Mouse (Mus musculus): ENCODE measurements around the gene Alox8. TPM values are rescaled to one million over a fixed set of nuclear protein-coding genes. Genes with fewer than 3 reads are reported as not detected.

Alox8 gene
- 0.09 TPM in 1 of 2 replicates, not detected in the other for polyA plus RNA-seq (2016; fragmentation: Nextera tagmentation; extraction: Ambion mirVana)

DNA sequence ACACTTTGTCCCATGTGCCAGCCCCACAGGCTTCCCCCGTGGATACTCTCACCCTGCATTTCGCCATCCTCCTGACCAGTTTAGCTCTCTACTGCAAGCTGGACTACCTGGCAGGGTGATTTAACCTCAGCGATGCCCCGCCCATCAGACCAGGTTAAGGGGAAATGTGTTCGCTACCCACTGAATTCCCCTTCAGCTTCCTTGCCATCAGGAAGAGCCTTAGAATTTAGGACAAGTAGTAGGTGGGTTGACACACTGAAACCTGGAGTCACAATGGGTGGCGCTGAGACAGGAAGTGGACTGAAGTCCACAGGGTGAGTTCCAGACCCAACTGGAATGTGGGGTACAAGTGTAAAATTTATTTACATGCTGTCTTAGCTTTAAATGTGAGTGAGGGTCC, at the start of gene Alox8:
Alox8 (minus strand) TSS at position 101 of the 400 bp plus-strand sequence.
- no peak within 1 kb of the TSS for H3K4me3 ChIP-seq

DNA sequence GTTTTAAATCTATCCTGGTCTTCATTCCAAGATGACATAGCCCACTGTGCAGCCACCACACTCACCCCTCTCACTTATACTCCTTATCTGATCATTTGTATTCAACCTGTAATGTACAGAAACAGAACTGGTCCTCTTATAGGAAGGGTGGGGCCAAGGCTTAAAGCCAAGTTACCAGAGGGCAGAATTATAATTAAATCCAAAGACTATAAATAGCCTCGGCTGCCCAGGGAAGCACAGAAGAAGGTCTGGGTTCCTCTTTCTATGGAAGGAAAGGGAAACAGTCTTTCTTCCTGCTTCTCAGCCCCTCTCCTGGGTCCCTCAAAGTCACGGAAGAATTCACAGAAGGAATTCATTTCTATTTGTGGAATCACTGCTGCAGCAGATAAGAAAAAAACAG, 48.0 kb upstream of the Alox8 start:
- Histone ChIP-seq H3K4me1 (no peaks in the 10 kb centered on the region), H3K9me3 (no peaks in the 10 kb centered on the region), H3K4me3 (no peak overlapping the region), H3K9ac (no peak overlapping the region), H3K27ac (no peak overlapping the region), H3K4me2 (replicated peaks) (no peak overlapping the region), H3K36me3 (no peaks in the 10 kb centered on the region), H3K27me3 (replicated peaks) (no peaks in the 10 kb centered on the region)
- ATAC-seq (ENCODE audit: low FRiP score, low read depth) = no peak
- 58% methylated on average over 2 of the region's 2 CpGs for WGBS

More for the DNA sequence above, at the start of gene Alox8:
- Histone ChIP-seq H3K27ac (no peak within 1 kb of the TSS), H3K36me3 (no peaks in the 10 kb centered on the region), H3K4me1 (no peaks in the 10 kb centered on the region), H3K9me3 (no peaks in the 10 kb centered on the region), H3K4me2 (replicated peaks) (peak within 1 kb of the TSS; percentile 47), H3K9ac (no peak within 1 kb of the TSS; the same call in 1 of the 2 replicates), H3K27me3 (replicated peaks) (peaks cover 30% of the 10 kb centered on the region)
- WGBS = 36% methylated on average over 6 of the region's 6 CpGs
- ATAC-seq (ENCODE audit: low FRiP score, low read depth) = no peak

DNA sequence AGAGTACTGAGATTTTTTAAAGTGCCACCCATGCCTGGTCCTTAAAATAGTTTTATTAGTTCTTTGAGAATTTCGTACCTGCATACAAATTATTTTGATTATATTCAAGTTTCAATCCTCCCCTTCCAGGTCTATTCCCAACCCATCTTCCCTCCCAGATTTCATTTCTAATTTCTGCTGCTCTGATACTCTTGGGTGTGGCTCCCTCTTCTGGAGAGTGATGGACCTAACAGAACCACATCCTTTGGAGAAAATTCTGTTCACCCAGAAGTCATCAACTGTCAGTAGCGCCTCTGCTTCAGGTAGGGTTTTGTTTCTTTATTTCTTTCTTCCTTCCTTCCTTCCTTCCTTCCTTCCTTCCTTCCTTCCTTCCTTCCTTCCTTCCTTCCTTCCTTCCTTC, 47.3 kb upstream of the Alox8 start:
- WGBS = 32% methylated on average over 2 of the region's 2 CpGs
- H3K4me1 ChIP-seq = no peaks in the 10 kb centered on the region

DNA sequence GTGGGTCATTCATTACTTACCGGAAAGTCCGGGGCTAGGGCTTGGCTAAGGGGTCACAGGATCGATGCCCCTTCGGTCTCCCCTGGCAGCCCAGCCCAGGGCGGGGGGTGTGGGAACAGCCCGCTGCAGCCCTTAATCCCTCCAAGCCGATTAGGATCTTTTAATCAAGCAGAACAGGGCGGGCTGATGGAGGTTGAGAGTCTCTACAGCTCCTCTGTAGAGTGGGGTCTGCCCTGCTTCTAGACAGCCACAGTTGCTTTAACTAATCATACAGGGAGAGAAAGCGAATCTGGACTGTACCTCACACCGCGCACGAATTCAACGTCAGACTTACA, 39.2 kb upstream of the Alox8 start, which contains the start of gene Gucy2e:
Gucy2e (minus strand) TSS at position 111 of the 335 bp plus-strand sequence.
- peaks cover 13% of the 10 kb centered on the region for H3K4me1 ChIP-seq
- 24% methylated on average over 13 of the region's 13 CpGs for WGBS
- H3K27ac ChIP-seq = no peak within 1 kb of the TSS
- H3K27me3 ChIP-seq (replicated peaks) = peaks cover 27% of the 10 kb centered on the region
- no peaks in the 10 kb centered on the region for H3K9me3 ChIP-seq
- peak within 1 kb of the TSS; percentile 68 for H3K4me2 ChIP-seq (replicated peaks)
- peak within 1 kb of the TSS; percentile 36 for H3K4me3 ChIP-seq
- H3K9ac ChIP-seq = peak within 1 kb of the TSS; percentile 49
- ATAC-seq (ENCODE audit: low FRiP score, low read depth) = no peak
- H3K36me3 ChIP-seq = no peaks in the 10 kb centered on the region

More for the DNA sequence above, 47.3 kb upstream of the Alox8 start:
- no peaks in the 10 kb centered on the region for H3K27me3 ChIP-seq (replicated peaks)
- no peaks in the 10 kb centered on the region for H3K9me3 ChIP-seq
- H3K4me3 ChIP-seq = no peak overlapping the region
- no peak overlapping the region for H3K4me2 ChIP-seq (replicated peaks)
- no peak overlapping the region for H3K9ac ChIP-seq
- ATAC-seq (ENCODE audit: low FRiP score, low read depth) = no peak
- H3K36me3 ChIP-seq = no peaks in the 10 kb centered on the region
- no peak overlapping the region for H3K27ac ChIP-seq

GRCm38 (mm10) chr11:69236061-69236925, 38.6 kb upstream of the Alox8 start:
- WGBS = 3% methylated on average over 51 of the region's 51 CpGs

GRCm38 (mm10) chr11:69235285-69236060, 37.8 kb upstream of the Alox8 start:
- peak overlapping the region; percentile 36 for H3K4me3 ChIP-seq
- ATAC-seq (ENCODE audit: low FRiP score, low read depth) = peak; percentile 94
- peaks cover 13% of the 10 kb centered on the region for H3K4me1 ChIP-seq
- peaks cover 27% of the 10 kb centered on the region for H3K27me3 ChIP-seq (replicated peaks)
- no peaks in the 10 kb centered on the region for H3K9me3 ChIP-seq
- no peaks in the 10 kb centered on the region for H3K36me3 ChIP-seq
- H3K27ac ChIP-seq = 0 out of 2 replicates have a peak overlapping the region, but pooled peaks have one; percentile 28
- H3K9ac ChIP-seq = peak overlapping the region; percentile 49
- peak overlapping the region; percentile 68 for H3K4me2 ChIP-seq (replicated peaks)
- WGBS = 2% methylated on average over 33 of the region's 33 CpGs

More at GRCm38 (mm10) chr11:69236061-69236925, 38.6 kb upstream of the Alox8 start:
- Histone ChIP-seq H3K27ac (no peak overlapping the region), H3K36me3 (no peaks in the 10 kb centered on the region), H3K4me1 (peaks cover 13% of the 10 kb centered on the region), H3K27me3 (replicated peaks) (peaks cover 27% of the 10 kb centered on the region), H3K4me3 (peak overlapping the region; percentile 36), H3K9me3 (no peaks in the 10 kb centered on the region), H3K9ac (peak overlapping the region; percentile 49), H3K4me2 (replicated peaks) (peak overlapping the region; percentile 68)
- ATAC-seq (ENCODE audit: low FRiP score, low read depth) = no peak

GRCm38 (mm10) chr11:69233141-69233540, 35.5 kb upstream of the Alox8 start:
- ATAC-seq (ENCODE audit: low FRiP score, low read depth) = no peak
- peaks cover 13% of the 10 kb centered on the region for H3K4me1 ChIP-seq
- peaks cover 24% of the 10 kb centered on the region for H3K27me3 ChIP-seq (replicated peaks)
- H3K36me3 ChIP-seq = no peaks in the 10 kb centered on the region
- H3K9ac ChIP-seq = no peak overlapping the region
- 88% methylated on average over 2 of the region's 2 CpGs for WGBS
- no peak overlapping the region for H3K4me3 ChIP-seq
- H3K27ac ChIP-seq = no peak overlapping the region
- no peak overlapping the region for H3K4me2 ChIP-seq (replicated peaks)
- no peaks in the 10 kb centered on the region for H3K9me3 ChIP-seq

- no peak overlapping the region for H3K4me3 ChIP-seq
- peaks cover under 1% of the 10 kb centered on the region; the same call in 1 of the 2 replicates for H3K4me1 ChIP-seq
- no peaks in the 10 kb centered on the region; the same call in 1 of the 2 replicates for H3K27me3 ChIP-seq (replicated peaks)
- no peak overlapping the region for H3K9ac ChIP-seq
- 80% methylated on average over 4 of the region's 4 CpGs for WGBS
- no peak for ATAC-seq (ENCODE audit: low FRiP score, low read depth)
- H3K36me3 ChIP-seq = no peaks in the 10 kb centered on the region
- no peak overlapping the region for H3K4me2 ChIP-seq (replicated peaks)
- H3K9me3 ChIP-seq = no peaks in the 10 kb centered on the region
- H3K27ac ChIP-seq = no peak overlapping the region
Measured at GRCm38 (mm10) chr11:69230420-69230819, 32.8 kb upstream of the Alox8 start.

DNA sequence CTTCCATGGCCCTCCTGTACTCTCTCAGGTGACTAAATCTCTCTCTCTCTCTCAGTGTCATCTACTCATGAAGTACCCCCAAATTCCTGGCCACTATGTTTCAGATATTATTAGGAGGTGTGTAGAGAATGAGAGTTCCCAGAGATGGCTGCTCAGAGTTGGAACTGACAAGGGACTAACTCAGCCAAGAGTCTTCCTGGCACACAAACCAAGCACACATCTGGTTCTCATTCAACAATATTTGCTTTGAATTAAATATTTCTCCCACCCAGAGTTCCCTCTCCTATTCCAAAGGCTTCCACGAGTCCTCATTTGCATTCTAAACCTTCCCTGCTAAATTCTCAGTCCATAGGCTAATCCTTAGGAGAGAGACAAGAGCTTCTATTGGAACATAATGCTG, 28.1 kb upstream of the Alox8 start:
- Histone ChIP-seq H3K9ac (no peak overlapping the region), H3K9me3 (no peaks in the 10 kb centered on the region), H3K36me3 (no peaks in the 10 kb centered on the region), H3K27me3 (replicated peaks) (no peaks in the 10 kb centered on the region), H3K4me3 (no peak overlapping the region), H3K27ac (no peak overlapping the region), H3K4me1 (no peaks in the 10 kb centered on the region), H3K4me2 (replicated peaks) (no peak overlapping the region)
- 66% methylated on average over 1 of the region's 1 CpGs for WGBS
- ATAC-seq (ENCODE audit: low FRiP score, low read depth) = no peak

- Histone ChIP-seq H3K27me3 (replicated peaks) (no peaks in the 10 kb centered on the region), H3K27ac (no peak overlapping the region), H3K4me2 (replicated peaks) (no peak overlapping the region), H3K4me1 (no peaks in the 10 kb centered on the region), H3K9ac (no peak overlapping the region), H3K4me3 (no peak overlapping the region), H3K36me3 (no peaks in the 10 kb centered on the region), H3K9me3 (no peaks in the 10 kb centered on the region)
- ATAC-seq (ENCODE audit: low FRiP score, low read depth) = no peak
- WGBS = 84% methylated on average over 4 of the region's 4 CpGs
Measured at GRCm38 (mm10) chr11:69223101-69223500, 25.5 kb upstream of the Alox8 start.

DNA sequence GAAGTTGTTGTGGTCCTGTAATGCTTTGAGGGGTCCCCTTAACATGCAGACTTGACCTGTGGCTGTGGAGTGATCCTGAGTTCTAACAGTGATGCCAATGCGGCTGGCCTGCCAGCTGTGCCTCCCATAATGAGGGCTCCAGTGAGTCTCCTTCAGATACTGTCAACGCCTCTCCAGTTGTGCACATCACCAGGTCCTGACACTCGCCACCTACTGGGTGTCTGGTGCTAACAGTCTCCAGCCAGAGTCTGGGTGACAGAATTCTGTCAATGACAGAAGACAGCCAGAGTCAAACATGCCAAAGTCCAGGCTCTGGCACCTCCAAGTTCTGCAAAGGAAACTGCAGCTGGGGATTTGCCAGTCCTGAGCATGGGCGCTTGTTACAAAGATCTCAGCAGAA, 23.4 kb upstream of the Alox8 start:
- Histone ChIP-seq H3K4me2 (replicated peaks) (no peak overlapping the region), H3K27ac (no peak overlapping the region), H3K9ac (no peak overlapping the region), H3K27me3 (replicated peaks) (no peaks in the 10 kb centered on the region), H3K36me3 (no peaks in the 10 kb centered on the region), H3K4me1 (no peaks in the 10 kb centered on the region), H3K4me3 (no peak overlapping the region), H3K9me3 (no peaks in the 10 kb centered on the region)
- no peak for ATAC-seq (ENCODE audit: low FRiP score, low read depth)
- WGBS = 72% methylated on average over 4 of the region's 4 CpGs

DNA sequence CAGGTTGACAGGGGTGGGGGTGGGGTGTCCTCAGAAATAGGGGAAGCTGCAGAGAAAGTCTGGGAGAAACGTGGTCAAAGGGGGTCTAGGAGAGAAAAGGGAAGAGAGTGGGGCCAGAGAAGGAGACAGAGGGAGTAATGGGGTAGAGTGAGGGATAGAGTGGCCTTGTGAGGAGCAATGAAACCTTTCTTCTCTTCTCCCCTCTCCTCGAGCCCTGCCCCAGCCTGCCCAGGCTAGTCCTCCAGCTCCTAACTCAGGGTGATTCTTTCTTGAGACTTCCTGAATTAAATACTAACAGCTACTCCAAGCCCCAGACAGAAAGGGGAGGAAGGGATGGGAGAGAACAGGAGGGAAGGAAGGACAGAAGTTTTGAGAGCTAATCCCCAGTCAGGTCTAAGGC, 21.0 kb upstream of the Alox8 start:
- whole genome bisulfite sequencing = 53% methylated on average over 2 of the region's 2 CpGs
- ATAC-seq (ENCODE audit: low FRiP score, low read depth) = no peak
- Histone ChIP-seq H3K9me3 (no peaks in the 10 kb centered on the region), H3K9ac (no peak overlapping the region), H3K4me1 (no peaks in the 10 kb centered on the region), H3K4me3 (no peak overlapping the region), H3K36me3 (no peaks in the 10 kb centered on the region), H3K27ac (no peak overlapping the region), H3K27me3 (replicated peaks) (no peaks in the 10 kb centered on the region), H3K4me2 (replicated peaks) (no peak overlapping the region)
